ENCODE assay signal across 8 mouse cellular contexts in the genomic region with DNA sequence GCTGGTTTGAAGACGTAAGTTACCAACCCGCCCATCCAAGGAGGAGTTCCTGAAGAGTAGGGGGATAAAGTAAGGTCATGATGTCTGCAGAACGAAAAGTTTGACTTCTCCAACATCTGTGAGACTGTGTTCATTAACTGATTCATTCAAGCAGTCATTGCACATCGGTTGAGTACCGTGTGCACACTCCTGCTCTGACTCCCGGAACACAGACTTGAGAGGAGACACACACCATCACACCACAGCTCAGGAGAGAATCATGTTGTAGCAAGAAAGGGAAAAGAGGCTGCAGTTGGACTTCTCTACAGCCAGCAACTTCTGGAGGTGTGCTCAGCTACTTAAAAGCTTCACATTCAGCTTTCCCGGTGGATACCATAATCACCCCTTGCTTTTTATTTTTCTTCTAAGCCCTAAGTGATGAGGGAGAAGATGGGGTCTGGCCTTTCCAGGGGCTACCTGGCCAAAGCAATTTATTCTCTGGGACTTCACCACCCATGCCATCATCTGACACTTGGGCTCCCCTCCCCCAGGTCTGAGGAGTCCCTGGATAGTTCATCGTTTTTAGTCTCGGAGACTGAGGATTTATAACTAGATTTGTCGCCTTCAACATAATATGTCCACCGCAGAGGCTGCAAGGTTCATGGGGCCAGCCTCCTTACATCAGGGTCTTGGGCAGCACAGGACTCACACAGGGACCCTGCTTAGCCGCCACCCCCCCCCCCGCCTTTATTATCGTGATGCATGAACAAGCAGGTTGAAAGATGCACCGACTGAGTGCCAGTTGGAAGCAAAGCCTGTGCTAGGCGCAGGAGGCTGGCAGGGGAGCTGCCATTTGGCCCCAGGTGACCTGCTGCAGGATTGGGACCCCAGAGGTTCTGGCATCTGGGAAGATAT. TPM values are rescaled to one million over a fixed set of nuclear protein-coding genes. Genes with fewer than 3 reads are reported as not detected.
DNase-seq lines count a peak whose midpoint lies in the region; ATAC-seq and TF ChIP-seq lines count a peak whose summit lies in the region.

No protein-coding gene starts in this region.

- no peak for DNase-seq in kidney, postnatal 0 days (ENCODE audit: low spot score)
- no peak for DNase-seq in kidney, postnatal 25 days
- DNase-seq in MN1 (ENCODE audit: low spot score), result peak; percentile 21
- no peak for DNase-seq in liver, embryonic 14.5 days (ENCODE audit: low read depth in 3 of 3, low spot score in 3 of 3)
- no peak for DNase-seq in thymus, adult 18-20 months
- no peak for DNase-seq in right cerebral cortex, postnatal 36 days (ENCODE audit: low spot score in 2 of 2)

- peak overlapping the region; percentile 92; the same call in 1 of the 2 replicates for H3K27ac ChIP-seq in kidney, postnatal 0 days
- peak overlapping the region; percentile 95 for H3K27ac ChIP-seq in forebrain, embryonic 13.5 days
- H3K27ac ChIP-seq in liver, embryonic 14.5 days, result peak overlapping the region; percentile 91

- peaks cover 4% of the 10 kb centered on the region; the same call in 1 of the 2 replicates for H3K36me3 ChIP-seq in kidney, postnatal 0 days (ENCODE audit: insufficient read depth, low read length)
- peaks cover 2% of the 10 kb centered on the region; the same call in 1 of the 2 replicates for H3K36me3 ChIP-seq in forebrain, embryonic 13.5 days (ENCODE audit: poor library complexity, severe bottlenecking)
- no peaks in the 10 kb centered on the region for H3K36me3 ChIP-seq in liver, embryonic 14.5 days (replicated peaks; ENCODE audit: control insufficient read depth, insufficient read depth, low read depth)

- peak overlapping the region; percentile 38; the same call in 1 of the 2 replicates for H3K9ac ChIP-seq in kidney, postnatal 0 days (ENCODE audit: low read depth, low read length)
- H3K9ac ChIP-seq in forebrain, embryonic 13.5 days, result peak overlapping the region; percentile 67
- peak overlapping the region; percentile 59 for H3K9ac ChIP-seq in liver, embryonic 14.5 days (replicated peaks)

- H3K4me1 ChIP-seq in kidney, postnatal 0 days (replicated peaks; ENCODE audit: insufficient read depth, low read length), result peaks cover 17% of the 10 kb centered on the region
- H3K4me1 ChIP-seq in forebrain, embryonic 13.5 days, result peaks cover 36% of the 10 kb centered on the region
- peaks cover 3 to 24% of the 10 kb centered on the region in 2 experiments; a peak in 3 of 4 replicates for H3K4me1 ChIP-seq in liver, embryonic 14.5 days (replicated peaks; ENCODE audit: control insufficient read depth in 2 of 2, insufficient read depth in 2 of 2, low read length in 1 of 2)

- no peak for ATAC-seq in kidney, postnatal 0 days (replicated peaks; ENCODE audit: low FRiP score, low read depth)
- ATAC-seq in forebrain, embryonic 13.5 days, result no peak
- no peak for ATAC-seq in liver, embryonic 14.5 days (ENCODE audit: insufficient read depth)
- no peak for ATAC-seq in megakaryocyte progenitor cell, adult 5-6 weeks (replicated peaks; ENCODE audit: poor library complexity)

- no peak for TF ChIP-seq CTCF in kidney, postnatal 0 days (IDR thresholded peaks at IDR 0.05; ENCODE audit: low read depth)
- TF ChIP-seq CTCF in liver, embryonic 14.5 days (IDR thresholded peaks at IDR 0.05; ENCODE audit: low read depth), result no peak

- H3K4me2 ChIP-seq in kidney, postnatal 0 days (ENCODE audit: low read length), result peak overlapping the region; percentile 67
- H3K4me2 ChIP-seq in forebrain, embryonic 13.5 days, result peak overlapping the region; percentile 99
- peak overlapping the region; percentile 83 for H3K4me2 ChIP-seq in liver, embryonic 14.5 days (ENCODE audit: low read depth)

- H3K27me3 ChIP-seq in kidney, postnatal 0 days (ENCODE audit: insufficient read depth, low read length), result no peaks in the 10 kb centered on the region
- no peaks in the 10 kb centered on the region for H3K27me3 ChIP-seq in forebrain, embryonic 13.5 days
- no peaks in the 10 kb centered on the region for H3K27me3 ChIP-seq in liver, embryonic 14.5 days (ENCODE audit: control insufficient read depth, insufficient read depth, low read length)

- H3K9me3 ChIP-seq in kidney, postnatal 0 days (replicated peaks; ENCODE audit: low read length), result no peaks in the 10 kb centered on the region
- H3K9me3 ChIP-seq in forebrain, embryonic 13.5 days (replicated peaks), result no peaks in the 10 kb centered on the region
- H3K9me3 ChIP-seq in liver, embryonic 14.5 days (ENCODE audit: control insufficient read depth, low read length), result no peaks in the 10 kb centered on the region

- WGBS in kidney, postnatal 0 days, result 34% methylated on average over 16 of the region's 16 CpGs
- 56% methylated on average over 16 of the region's 16 CpGs for WGBS in forebrain, embryonic 13.5 days
- WGBS in liver, embryonic 14.5 days (ENCODE audit: insufficient replicate concordance), result 55% methylated on average over 16 of the region's 16 CpGs

- TF ChIP-seq EP300 in liver, embryonic 14.5 days (IDR thresholded peaks at IDR 0.05; ENCODE audit: low read depth), result no peak

- peak overlapping the region; percentile 46 for H3K4me3 ChIP-seq in kidney, postnatal 0 days (replicated peaks; ENCODE audit: low read depth, low read length)
- peak overlapping the region; percentile 88 for H3K4me3 ChIP-seq in forebrain, embryonic 13.5 days
- H3K4me3 ChIP-seq in liver, embryonic 14.5 days (ENCODE audit: insufficient read depth in 1 of 2, low read depth in 2 of 2, low read length in 2 of 2), result peak overlapping the region; percentile 71 to 87

RNA-seq across cellular contexts. Expression of a gene that starts 1.6 kb away (rescaled TPM):
- polyA plus RNA-seq in kidney, postnatal 0 days (2015; fragmentation: Nextera tagmentation; extraction: Ambion mirVana), result 137 and 139 TPM in 2 replicates
- 55.0 and 73.2 TPM in 2 replicates for polyA plus RNA-seq in forebrain, embryonic 13.5 days (2015; fragmentation: Nextera tagmentation; extraction: Ambion mirVana)
- 46.9 and 51.3 TPM in 2 replicates for polyA plus RNA-seq in liver, embryonic 14.5 days (2012; rRNA removed)
- 25.5 and 27.0 TPM in 2 replicates for polyA plus RNA-seq in liver, embryonic 14.5 days (2014; fragmentation: Nextera tagmentation; extraction: Ambion mirVana)
- 39.1 and 43.1 TPM in 2 replicates for total RNA-seq in megakaryocyte progenitor cell, adult 5-6 weeks (2015)
- total RNA-seq in megakaryocyte progenitor cell, adult 5-6 weeks (2017), result 127 and 171 TPM in 2 replicates

RNA-seq across cellular contexts. Expression of a gene that starts 15.2 kb away (rescaled TPM):
- polyA plus RNA-seq in kidney, postnatal 0 days (2015; fragmentation: Nextera tagmentation; extraction: Ambion mirVana), result 1.4 TPM in 2 replicates
- polyA plus RNA-seq in forebrain, embryonic 13.5 days (2015; fragmentation: Nextera tagmentation; extraction: Ambion mirVana), result 4.0 and 4.4 TPM in 2 replicates
- polyA plus RNA-seq in liver, embryonic 14.5 days (2012; rRNA removed), result 1.2 and 1.3 TPM in 2 replicates
- polyA plus RNA-seq in liver, embryonic 14.5 days (2014; fragmentation: Nextera tagmentation; extraction: Ambion mirVana), result 0.19 and 0.28 TPM in 2 replicates
- total RNA-seq in megakaryocyte progenitor cell, adult 5-6 weeks (2015), result 0.17 and 0.57 TPM in 2 replicates
- total RNA-seq in megakaryocyte progenitor cell, adult 5-6 weeks (2017), result 0.61 TPM in 1 of 2 replicates, not detected in the other

RNA-seq across cellular contexts. Expression of a gene that starts 18.4 kb away (rescaled TPM):
- 5.0 and 6.1 TPM in 2 replicates for polyA plus RNA-seq in kidney, postnatal 0 days (2015; fragmentation: Nextera tagmentation; extraction: Ambion mirVana)
- 4.8 and 6.7 TPM in 2 replicates for polyA plus RNA-seq in forebrain, embryonic 13.5 days (2015; fragmentation: Nextera tagmentation; extraction: Ambion mirVana)
- polyA plus RNA-seq in liver, embryonic 14.5 days (2012; rRNA removed), result 6.3 and 6.4 TPM in 2 replicates
- 3.8 and 4.9 TPM in 2 replicates for polyA plus RNA-seq in liver, embryonic 14.5 days (2014; fragmentation: Nextera tagmentation; extraction: Ambion mirVana)
- 0.57 and 0.81 TPM in 2 replicates for total RNA-seq in megakaryocyte progenitor cell, adult 5-6 weeks (2015)
- 0.08 TPM in 1 of 2 replicates, not detected in the other for total RNA-seq in megakaryocyte progenitor cell, adult 5-6 weeks (2017)

RNA-seq across cellular contexts. Expression of a gene that starts 18.4 kb away (rescaled TPM):
- 80.7 and 87.2 TPM in 2 replicates for polyA plus RNA-seq in kidney, postnatal 0 days (2015; fragmentation: Nextera tagmentation; extraction: Ambion mirVana)
- polyA plus RNA-seq in forebrain, embryonic 13.5 days (2015; fragmentation: Nextera tagmentation; extraction: Ambion mirVana), result 56.7 and 69.6 TPM in 2 replicates
- 22.0 and 27.6 TPM in 2 replicates for polyA plus RNA-seq in liver, embryonic 14.5 days (2012; rRNA removed)
- 34.6 and 39.8 TPM in 2 replicates for polyA plus RNA-seq in liver, embryonic 14.5 days (2014; fragmentation: Nextera tagmentation; extraction: Ambion mirVana)
- total RNA-seq in megakaryocyte progenitor cell, adult 5-6 weeks (2015), result 25.9 and 27.2 TPM in 2 replicates
- total RNA-seq in megakaryocyte progenitor cell, adult 5-6 weeks (2017), result 11.2 and 15.9 TPM in 2 replicates

RNA-seq across cellular contexts. Expression of a gene that starts 30.9 kb away (rescaled TPM):
- 104 and 121 TPM in 2 replicates for polyA plus RNA-seq in kidney, postnatal 0 days (2015; fragmentation: Nextera tagmentation; extraction: Ambion mirVana)
- polyA plus RNA-seq in forebrain, embryonic 13.5 days (2015; fragmentation: Nextera tagmentation; extraction: Ambion mirVana), result 72.3 and 74.9 TPM in 2 replicates
- 41.2 and 51.0 TPM in 2 replicates for polyA plus RNA-seq in liver, embryonic 14.5 days (2012; rRNA removed)
- polyA plus RNA-seq in liver, embryonic 14.5 days (2014; fragmentation: Nextera tagmentation; extraction: Ambion mirVana), result 55.0 and 63.4 TPM in 2 replicates
- total RNA-seq in megakaryocyte progenitor cell, adult 5-6 weeks (2015), result 59.7 and 79.8 TPM in 2 replicates
- total RNA-seq in megakaryocyte progenitor cell, adult 5-6 weeks (2017), result 20.5 and 29.4 TPM in 2 replicates
